Mouse (Mus musculus) ovary, postnatal 10 days (tissue): ENCODE results near the gene Rasgrf2.

Source experiments
- DNase-seq: peaks from one replicate; pipeline ENCODE4 v3.0.0; 2022; ENCODE audit warnings: low spot score

Rasgrf2 gene

GRCm38 (mm10) chr13:91955175-91955574 lies 176.3 kb downstream of the Rasgrf2 start:
- no peak for DNase-seq

- DNase-seq = no peak
These were observed 191.3 kb downstream of the Rasgrf2 start for GRCm38 (mm10) chr13:91940113-91940512.

GRCm38 (mm10) chr13:91938826-91939225 lies 192.6 kb downstream of the Rasgrf2 start:
- DNase-seq = no peak

- no peak for DNase-seq
These were observed 194.2 kb downstream of the Rasgrf2 start for GRCm38 (mm10) chr13:91937232-91937631.

GRCm38 (mm10) chr13:91932122-91932521 lies 199.3 kb downstream of the Rasgrf2 start:
- no peak for DNase-seq

GRCm38 (mm10) chr13:91929943-91930726 lies 201.3 kb downstream of the Rasgrf2 start:
- no peak for DNase-seq

- no peak for DNase-seq
These were observed 202.7 kb downstream of the Rasgrf2 start for GRCm38 (mm10) chr13:91928605-91929389.

- no peak for DNase-seq
These were observed 210.4 kb downstream of the Rasgrf2 start for GRCm38 (mm10) chr13:91921010-91921409.

- DNase-seq = no peak
These were observed 212.7 kb downstream of the Rasgrf2 start for GRCm38 (mm10) chr13:91918764-91919163.

GRCm38 (mm10) chr13:91917835-91918234 lies 213.6 kb downstream of the Rasgrf2 start:
- DNase-seq = no peak

- DNase-seq = no peak
These were observed 215.1 kb downstream of the Rasgrf2 start for GRCm38 (mm10) chr13:91916308-91916707.

- no peak for DNase-seq
These were observed 215.7 kb downstream of the Rasgrf2 start for GRCm38 (mm10) chr13:91915582-91916239.

GRCm38 (mm10) chr13:91915192-91915581 lies 216.3 kb downstream of the Rasgrf2 start:
- DNase-seq = no peak

GRCm38 (mm10) chr13:91911652-91912051 lies 219.8 kb downstream of the Rasgrf2 start:
- no peak for DNase-seq

GRCm38 (mm10) chr13:91911211-91911610 lies 220.2 kb downstream of the Rasgrf2 start:
- DNase-seq = no peak

- peak; percentile 44 for DNase-seq
These were observed 223.1 kb downstream of the Rasgrf2 start for GRCm38 (mm10) chr13:91908202-91908980.

GRCm38 (mm10) chr13:91906338-91906737 lies 225.1 kb downstream of the Rasgrf2 start:
- DNase-seq = no peak

GRCm38 (mm10) chr13:91896476-91896875 lies 235.0 kb downstream of the Rasgrf2 start:
- DNase-seq = no peak

GRCm38 (mm10) chr13:91893132-91893531 lies 238.3 kb downstream of the Rasgrf2 start:
- no peak for DNase-seq

GRCm38 (mm10) chr13:91890031-91890619 lies 241.3 kb downstream of the Rasgrf2 start:
- no peak for DNase-seq

GRCm38 (mm10) chr13:91884714-91885386 lies 246.6 kb downstream of the Rasgrf2 start:
- no peak for DNase-seq
